Mouse (Mus musculus): ENCODE measurements around the gene Nin.

GRCm38 (mm10) chr12:69973666-69974065, 139.9 kb downstream of the Nin start:
- TF ChIP-seq CTCF (IDR thresholded peaks at IDR 0.05; ENCODE audit: insufficient read depth, low read length) = no peak
- no peak for TF ChIP-seq POLR2A (IDR thresholded peaks at IDR 0.05; ENCODE audit: borderline replicate concordance, extremely low read depth, low read depth, low read length)
